Mouse (Mus musculus) ES-Bruce4 (cell line): ENCODE measurements around the gene Isg20.

ENCODE experiments used
- CTCF ChIP-seq: IDR thresholded peaks from one replicate; pipeline ENCODE4 v1.8.1; 2011; ENCODE audit warnings: low read depth, low read length
- EP300 ChIP-seq: IDR thresholded peaks from 2 replicates; pipeline ENCODE4 v1.6.1; 2011; ENCODE audit warnings: low read depth, low read length; ENCODE audit not compliant: insufficient read depth

GRCm38 (mm10) chr7:78927266-78927665 lies 14.0 kb downstream of the Isg20 start:
- TF ChIP-seq EP300 (no peak), CTCF (no peak)
